In the genomic region with DNA sequence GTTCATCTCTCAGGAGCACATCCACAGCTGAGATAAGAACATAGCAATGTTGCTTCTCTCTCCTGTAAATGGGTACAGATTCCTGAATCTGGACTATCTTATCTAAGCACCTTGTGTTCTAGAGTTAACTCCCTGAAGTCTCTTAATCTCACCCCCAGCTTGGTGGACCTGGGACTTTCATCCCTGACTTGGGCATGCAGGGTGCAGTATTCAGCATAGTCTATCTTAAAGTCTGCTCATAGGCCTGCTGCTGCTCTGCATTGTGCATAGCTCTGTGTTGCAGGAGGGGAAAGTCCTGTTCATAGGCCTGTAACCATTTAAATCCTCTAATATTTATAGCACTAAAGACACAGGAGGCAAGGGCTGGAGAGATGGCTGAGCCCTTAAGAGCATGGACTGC, we compare ENCODE assay signal across 4 mouse cellular contexts. TPM values are rescaled to one million over a fixed set of nuclear protein-coding genes. Genes with fewer than 3 reads are reported as not detected.
"Had no signal": no experiment of that assay in that cellular context is flagged by ENCODE, and none has a peak within 500 bp of the region (broad histone marks: within the 10 kb centered on the region; RNA-seq: fewer than 3 reads in every experiment).

No protein-coding gene starts in this region.

RNA-seq across cellular contexts. Expression of a gene that starts 5.8 kb away (rescaled TPM):
- polyA plus RNA-seq: neural tube, embryonic 14.5 days; spleen, adult 2 months; stomach, postnatal 0 days; testis, adult 2 months had no signal
